Mouse (Mus musculus) megakaryocyte-erythroid progenitor cell, adult 5 weeks (primary cell): ENCODE measurements around the gene 4933428G20Rik. TPM values are rescaled to one million over a fixed set of nuclear protein-coding genes. Genes with fewer than 3 reads are reported as not detected.

Source experiments
- polyA plus RNA-seq: library from polyadenylated mRNA; stranded (reverse); fragments of >175 nt; gene quantifications from 2 replicates; pipeline ENCODE4 v1.2.3, GENCODE M21; 2012

Gene 4933428G20Rik
- not detected in 2 replicates for polyA plus RNA-seq

GRCm38 (mm10) chr11:97499865-97500719 lies at the start of gene 4933428G20Rik:
TSS of gene 4933428G20Rik (minus strand) at chr11:97500340.

Other genes starting within 250 kb of the 4933428G20Rik start
- gene Npepps, start 219.7 kb downstream of the 4933428G20Rik start, polyA plus RNA-seq: 19.8 and 23.4 TPM in 2 replicates
- gene Mrpl45, start 184.6 kb downstream of the 4933428G20Rik start, polyA plus RNA-seq: 8.4 and 10.2 TPM in 2 replicates
- 0.12 and 0.13 TPM in 2 replicates for gene Gpr179, start 148.3 kb downstream of the 4933428G20Rik start, polyA plus RNA-seq
- 6.2 and 8.5 TPM in 2 replicates for gene Socs7, start 137.8 kb downstream of the 4933428G20Rik start, polyA plus RNA-seq
- gene Arhgap23, start 84.8 kb downstream of the 4933428G20Rik start, polyA plus RNA-seq: 41.8 and 52.7 TPM in 2 replicates
- gene Srcin1, start 75.8 kb upstream of the 4933428G20Rik start, polyA plus RNA-seq: 0.06 and 0.08 TPM in 2 replicates
- gene Epop, start 129.4 kb upstream of the 4933428G20Rik start, polyA plus RNA-seq: 70.9 and 85.9 TPM in 2 replicates
- 23.3 and 35.3 TPM in 2 replicates for gene Mllt6, start 163.1 kb upstream of the 4933428G20Rik start, polyA plus RNA-seq
- gene Cisd3, start 185.5 kb upstream of the 4933428G20Rik start, polyA plus RNA-seq: 3.0 and 3.4 TPM in 2 replicates
- 40.8 and 63.4 TPM in 2 replicates for gene Pcgf2, start 200.2 kb upstream of the 4933428G20Rik start, polyA plus RNA-seq
- gene Psmb3, start 203.1 kb upstream of the 4933428G20Rik start, polyA plus RNA-seq: 44.8 and 47.2 TPM in 2 replicates
- gene Pip4k2b, start 244.4 kb upstream of the 4933428G20Rik start, polyA plus RNA-seq: 28.9 TPM in 2 replicates